Mouse (Mus musculus) heart, embryonic 15.5 days (tissue): ENCODE results near the gene Sec11a. TPM values are rescaled to one million over a fixed set of nuclear protein-coding genes. Genes with fewer than 3 reads are reported as not detected.

Experiments used
- ATAC-seq: fragments of 200-750 bp; cut with Nextera tagmentation; replicated peaks from 2 replicates; pipeline ENCODE4 v1.8.0; 2017; ENCODE audit warnings: low read depth, moderate TSS enrichment; ENCODE audit not compliant: insufficient number of reproducible peaks, insufficient read depth, low FRiP score
- H3K27ac ChIP-seq: fragments of 300-500 bp; sonication (generic); 2 replicates; pipeline ENCODE4 v1.5.1; 2015; ENCODE audit warnings: mild to moderate bottlenecking, inconsistent platforms
- H3K27me3 ChIP-seq: fragments of 300-500 bp; sonication (generic); 2 replicates; pipeline ENCODE4 v1.6.1; 2015; ENCODE audit warnings: inconsistent platforms
- H3K36me3 ChIP-seq: fragments of 300-500 bp; sonication (generic); 2 replicates; pipeline ENCODE4 v1.6.1; 2015; ENCODE audit warnings: mild to moderate bottlenecking, inconsistent platforms
- H3K4me1 ChIP-seq: fragments of 300-500 bp; sonication (generic); replicated peaks from 2 replicates; pipeline ENCODE4 v1.6.1; 2015; ENCODE audit warnings: inconsistent platforms
- H3K4me2 ChIP-seq: fragments of 300-500 bp; sonication (generic); 2 replicates; pipeline ENCODE4 v1.6.1; 2015; ENCODE audit warnings: inconsistent platforms, mild to moderate bottlenecking, moderate library complexity
- H3K4me3 ChIP-seq: fragments of 300-500 bp; sonication (generic); 2 replicates; pipeline ENCODE4 v1.5.1; 2015; ENCODE audit warnings: mild to moderate bottlenecking, inconsistent platforms
- H3K9ac ChIP-seq: fragments of 300-500 bp; sonication (generic); 2 replicates; pipeline ENCODE4 v1.6.1; 2015; ENCODE audit warnings: mild to moderate bottlenecking, inconsistent platforms
- H3K9me3 ChIP-seq: fragments of 300-500 bp; sonication (generic); replicated peaks from 2 replicates; pipeline ENCODE4 v1.6.1; 2016; ENCODE audit warnings: inconsistent platforms
- polyA plus RNA-seq: library from polyadenylated mRNA; unstranded; fragments of >200 nt; fragmentation: Nextera tagmentation; extraction: Ambion mirVana; gene quantifications from 2 replicates; pipeline ENCODE4 v1.2.1, GENCODE M21; 2015

Gene Sec11a
- polyA plus RNA-seq, 1 experiment from 2014 or later = 129 TPM

DNA sequence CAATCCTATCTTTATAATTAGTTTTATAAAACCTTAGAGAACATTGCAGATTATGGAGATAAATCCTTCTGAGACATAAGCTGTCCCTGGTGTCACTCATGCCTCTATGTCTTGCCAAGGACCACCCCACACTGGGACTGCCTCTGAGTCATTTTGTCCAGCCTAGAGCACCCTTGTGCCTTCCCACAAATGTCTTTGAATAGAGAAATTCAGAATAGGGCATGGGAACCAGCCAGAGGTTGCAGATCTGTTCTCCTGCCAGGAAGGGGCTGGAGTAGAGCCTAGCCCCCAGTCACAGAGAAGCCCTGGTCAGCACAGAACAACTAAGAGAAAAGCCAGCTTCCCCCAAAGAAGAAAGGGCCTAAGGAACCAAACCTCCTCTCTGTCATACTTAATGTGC lies 92.3 kb downstream of the Sec11a start:
- Histone ChIP-seq H3K27me3 (no peaks in the 10 kb centered on the region), H3K4me2 (no peak overlapping the region), H3K9ac (no peak overlapping the region), H3K4me3 (no peak overlapping the region), H3K27ac (no peak overlapping the region), H3K4me1 (peaks cover 4% of the 10 kb centered on the region), H3K36me3 (no peaks in the 10 kb centered on the region), H3K9me3 (no peaks in the 10 kb centered on the region)
- no peak for ATAC-seq

Other genes starting within 250 kb of the Sec11a start
- gene Iqgap1, start 121.8 kb downstream of the Sec11a start, polyA plus RNA-seq = 35.6 and 49.4 TPM in 2 replicates
- gene Zscan2, start 86.9 kb downstream of the Sec11a start, polyA plus RNA-seq = 1.8 and 2.0 TPM in 2 replicates
- gene Wdr73, start 46.5 kb downstream of the Sec11a start, polyA plus RNA-seq = 16.3 and 20.9 TPM in 2 replicates
- gene Nmb, start 42.7 kb downstream of the Sec11a start, polyA plus RNA-seq = 4.6 and 4.8 TPM in 2 replicates
- gene Zfp592, start 45.9 kb upstream of the Sec11a start, polyA plus RNA-seq = 8.5 and 9.4 TPM in 2 replicates
- gene Alpk3, start 109.8 kb upstream of the Sec11a start, polyA plus RNA-seq = 17.9 and 18.2 TPM in 2 replicates
- 0.09 and 0.14 TPM in 2 replicates for gene Slc28a1, start 167.0 kb upstream of the Sec11a start, polyA plus RNA-seq